Mouse (Mus musculus): ENCODE data around the gene Mrps18a. TPM values are rescaled to one million over a fixed set of nuclear protein-coding genes. Genes with fewer than 3 reads are reported as not detected.

Mrps18a gene
- polyA plus RNA-seq, 1 experiment from 2014 or later = 134 TPM

DNA sequence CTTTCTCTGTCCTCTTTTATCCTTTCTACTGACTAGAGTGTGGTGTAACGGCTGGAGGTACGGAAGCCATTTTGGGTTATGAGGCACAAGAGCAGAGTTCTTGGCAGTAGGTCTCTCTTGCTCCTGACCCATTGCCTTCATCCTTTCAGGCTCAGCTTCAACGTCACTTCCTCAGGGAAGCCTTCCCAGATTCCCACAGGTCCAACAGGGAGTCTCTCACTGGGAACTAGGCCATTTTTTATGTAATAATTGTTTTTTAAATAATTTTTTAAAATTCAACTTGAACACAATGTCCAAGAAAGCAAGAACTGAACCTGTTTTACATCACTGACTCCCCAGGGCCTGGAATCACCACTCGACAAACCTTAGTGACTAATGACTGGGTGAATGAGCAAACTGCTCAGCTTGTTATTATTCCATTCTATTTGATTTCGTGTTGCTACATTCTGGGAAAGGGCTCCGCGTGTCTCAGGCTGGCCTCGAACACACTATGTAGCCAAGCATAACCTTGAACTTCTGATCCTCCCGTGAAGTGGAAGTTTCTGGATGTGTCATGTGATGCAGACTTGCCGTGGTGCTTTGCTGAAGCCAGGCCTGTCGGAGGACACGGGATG is 32.8 kb upstream of the Mrps18a start:
- no peak overlapping the region for H3K4me3 ChIP-seq (replicated peaks)
- no peak for ATAC-seq (ENCODE audit: insufficient number of reproducible peaks, low FRiP score, low TSS enrichment, low read depth)
- H3K36me3 ChIP-seq = no peaks in the 10 kb centered on the region
- no peaks in the 10 kb centered on the region for H3K27me3 ChIP-seq
- 89% methylated on average over 12 of the region's 12 CpGs for WGBS
- peaks cover 31% of the 10 kb centered on the region for H3K4me1 ChIP-seq
- no peak overlapping the region for H3K27ac ChIP-seq (replicated peaks)
- no peaks in the 10 kb centered on the region for H3K9me3 ChIP-seq (replicated peaks)
- no peak overlapping the region for H3K9ac ChIP-seq
- no peak overlapping the region for H3K4me2 ChIP-seq (replicated peaks)

- no peaks in the 10 kb centered on the region for H3K27me3 ChIP-seq
- 78% methylated on average over 2 of the region's 2 CpGs for WGBS
- H3K4me2 ChIP-seq (replicated peaks) = no peak overlapping the region
- ATAC-seq (ENCODE audit: insufficient number of reproducible peaks, low FRiP score, low TSS enrichment, low read depth) = no peak
- H3K9ac ChIP-seq = no peak overlapping the region
- H3K9me3 ChIP-seq (replicated peaks) = no peaks in the 10 kb centered on the region
- H3K36me3 ChIP-seq = no peaks in the 10 kb centered on the region
- H3K4me3 ChIP-seq (replicated peaks) = no peak overlapping the region
- no peak overlapping the region for H3K27ac ChIP-seq (replicated peaks)
- peaks cover 29% of the 10 kb centered on the region for H3K4me1 ChIP-seq
Measured at GRCm38 (mm10) chr17:46079037-46079436, 31.7 kb upstream of the Mrps18a start.

GRCm38 (mm10) chr17:46080388-46080787 is 30.4 kb upstream of the Mrps18a start:
- ATAC-seq (ENCODE audit: insufficient number of reproducible peaks, low FRiP score, low TSS enrichment, low read depth) = no peak
- Histone ChIP-seq H3K9me3 (replicated peaks) (no peaks in the 10 kb centered on the region), H3K4me1 (peaks cover 30% of the 10 kb centered on the region), H3K4me3 (replicated peaks) (no peak overlapping the region), H3K4me2 (replicated peaks) (no peak overlapping the region), H3K36me3 (no peaks in the 10 kb centered on the region), H3K9ac (no peak overlapping the region), H3K27me3 (no peaks in the 10 kb centered on the region), H3K27ac (replicated peaks) (no peak overlapping the region)
- WGBS = 60% methylated on average over 7 of the region's 7 CpGs

DNA sequence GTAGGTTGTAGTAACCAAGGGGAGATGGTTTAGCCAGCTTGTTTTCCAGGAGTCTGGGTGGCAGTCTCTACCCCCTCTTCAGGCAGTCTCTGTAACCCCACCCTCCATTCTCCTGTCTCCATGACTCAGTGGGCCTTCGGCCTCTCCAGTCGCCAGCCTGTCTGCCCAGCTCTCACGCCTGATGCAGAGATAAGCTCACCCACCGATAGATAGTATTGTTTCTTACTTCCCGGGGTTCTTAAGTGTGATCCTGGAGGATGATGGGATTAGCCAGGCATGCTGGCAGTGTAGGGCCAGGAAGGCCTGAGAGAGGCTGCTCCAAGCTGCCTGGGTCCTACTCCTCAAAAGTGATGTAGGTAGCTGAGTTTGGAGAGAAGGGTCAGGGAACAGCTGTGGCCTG is 29.7 kb upstream of the Mrps18a start:
- Histone ChIP-seq H3K4me2 (replicated peaks) (no peak overlapping the region), H3K36me3 (no peaks in the 10 kb centered on the region), H3K9ac (no peak overlapping the region), H3K4me3 (replicated peaks) (no peak overlapping the region), H3K4me1 (peaks cover 36% of the 10 kb centered on the region), H3K9me3 (replicated peaks) (no peaks in the 10 kb centered on the region), H3K27me3 (no peaks in the 10 kb centered on the region), H3K27ac (replicated peaks) (no peak overlapping the region)
- 60% methylated on average over 5 of the region's 5 CpGs for WGBS
- ATAC-seq (ENCODE audit: insufficient number of reproducible peaks, low FRiP score, low TSS enrichment, low read depth) = no peak

- Histone ChIP-seq H3K9me3 (replicated peaks) (no peaks in the 10 kb centered on the region), H3K4me3 (replicated peaks) (no peak overlapping the region), H3K36me3 (no peaks in the 10 kb centered on the region), H3K27ac (replicated peaks) (no peak overlapping the region), H3K27me3 (no peaks in the 10 kb centered on the region), H3K4me1 (peaks cover 42% of the 10 kb centered on the region), H3K4me2 (replicated peaks) (no peak overlapping the region), H3K9ac (no peak overlapping the region)
- 43% methylated on average over 7 of the region's 7 CpGs for WGBS
- no peak for ATAC-seq (ENCODE audit: insufficient number of reproducible peaks, low FRiP score, low TSS enrichment, low read depth)
Measured at GRCm38 (mm10) chr17:46081657-46082056, 29.1 kb upstream of the Mrps18a start.

DNA sequence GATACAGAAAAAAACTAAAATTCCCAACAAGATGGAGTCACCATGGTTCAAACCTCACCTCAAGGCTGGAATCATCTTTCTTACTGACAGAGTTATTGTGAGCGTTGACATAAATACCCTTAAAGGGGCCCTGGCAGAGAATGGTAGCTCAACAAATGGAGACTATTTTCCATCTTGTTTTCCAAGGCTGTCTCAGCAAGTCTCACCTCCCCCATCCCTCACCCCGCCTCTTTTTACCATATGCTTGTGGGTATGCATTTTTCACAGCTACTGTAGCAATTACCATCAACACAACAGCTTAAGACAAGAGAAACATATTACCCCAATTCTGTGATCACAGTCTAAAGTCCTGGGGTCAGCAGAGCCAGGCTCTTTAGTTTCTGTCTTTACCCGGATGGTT is 27.4 kb upstream of the Mrps18a start:
- 61% methylated on average over 3 of the region's 3 CpGs for WGBS
- no peaks in the 10 kb centered on the region for H3K36me3 ChIP-seq
- peak overlapping the region; percentile 76 for H3K27ac ChIP-seq (replicated peaks)
- no peaks in the 10 kb centered on the region for H3K27me3 ChIP-seq
- H3K4me2 ChIP-seq (replicated peaks) = peak overlapping the region; percentile 43; the same call in 1 of the 2 replicates
- peaks cover 52% of the 10 kb centered on the region for H3K4me1 ChIP-seq
- H3K9ac ChIP-seq = no peak overlapping the region
- no peak overlapping the region for H3K4me3 ChIP-seq (replicated peaks)
- H3K9me3 ChIP-seq (replicated peaks) = no peaks in the 10 kb centered on the region
- ATAC-seq (ENCODE audit: insufficient number of reproducible peaks, low FRiP score, low TSS enrichment, low read depth) = no peak

DNA sequence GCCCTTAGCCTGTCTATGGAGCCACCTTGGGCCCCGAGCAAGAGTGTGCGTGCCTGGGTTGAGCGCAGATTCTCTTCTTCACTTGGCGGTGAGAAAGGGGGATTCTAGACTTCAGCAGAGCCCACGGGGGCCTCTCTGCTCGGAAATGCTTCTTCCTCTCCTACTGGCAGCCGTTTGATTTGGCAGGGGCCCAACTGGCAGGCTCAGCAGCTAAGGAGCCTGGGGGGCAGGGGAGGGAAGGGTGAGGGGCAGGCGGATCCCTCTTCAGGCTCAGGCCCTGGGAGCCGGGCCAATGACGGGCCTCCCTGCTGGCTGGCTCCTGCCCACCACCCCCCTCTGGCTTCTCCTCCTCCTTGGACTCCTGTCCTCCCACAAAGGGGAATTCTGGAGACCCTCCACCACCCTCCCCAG is 26.7 kb upstream of the Mrps18a start:
- Histone ChIP-seq H3K36me3 (no peaks in the 10 kb centered on the region), H3K9ac (no peak overlapping the region), H3K4me3 (replicated peaks) (peak overlapping the region; percentile 10), H3K4me1 (peaks cover 52% of the 10 kb centered on the region), H3K27me3 (no peaks in the 10 kb centered on the region), H3K27ac (replicated peaks) (peak overlapping the region; percentile 76), H3K9me3 (replicated peaks) (no peaks in the 10 kb centered on the region), H3K4me2 (replicated peaks) (peak overlapping the region; percentile 43)
- ATAC-seq (ENCODE audit: insufficient number of reproducible peaks, low FRiP score, low TSS enrichment, low read depth) = peak; percentile 87
- WGBS = under 1% methylated on average over 10 of the region's 10 CpGs

DNA sequence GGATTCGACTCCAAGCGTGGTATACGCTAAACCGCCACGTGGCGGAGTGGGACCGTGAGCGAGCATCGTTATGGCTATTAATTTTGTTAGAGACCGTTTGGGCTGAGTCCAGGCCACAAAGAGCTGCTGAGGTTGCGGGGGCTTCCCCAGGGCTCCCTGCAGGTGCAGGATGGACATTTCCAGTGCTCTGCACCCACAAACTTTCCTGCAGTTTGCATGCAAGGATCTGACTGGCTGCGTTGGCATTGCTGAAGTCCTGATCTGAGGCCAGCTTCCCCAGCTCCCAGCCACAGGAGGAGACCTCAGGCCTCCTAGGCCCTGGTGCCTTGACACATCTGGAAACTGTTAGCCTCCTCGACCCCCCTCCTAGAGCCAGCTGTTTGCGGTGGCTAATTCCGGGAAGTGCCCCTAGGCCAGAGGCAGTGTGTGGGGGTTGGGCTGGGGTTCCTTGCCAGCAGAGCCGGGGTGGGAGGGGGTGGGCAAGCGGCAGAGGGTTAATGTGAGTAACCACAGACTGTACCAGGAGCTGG is 24.4 kb upstream of the Mrps18a start:
- 12% methylated on average over 17 of the region's 17 CpGs for WGBS
- no peaks in the 10 kb centered on the region for H3K9me3 ChIP-seq (replicated peaks)
- ATAC-seq (ENCODE audit: insufficient number of reproducible peaks, low FRiP score, low TSS enrichment, low read depth) = peak; percentile 40
- no peak overlapping the region for H3K4me3 ChIP-seq (replicated peaks)
- peaks cover 48% of the 10 kb centered on the region for H3K4me1 ChIP-seq
- no peak overlapping the region; the same call in 1 of the 2 replicates for H3K4me2 ChIP-seq (replicated peaks)
- H3K9ac ChIP-seq = no peak overlapping the region
- H3K27me3 ChIP-seq = no peaks in the 10 kb centered on the region
- H3K36me3 ChIP-seq = no peaks in the 10 kb centered on the region
- peak overlapping the region; percentile 52 for H3K27ac ChIP-seq (replicated peaks)

DNA sequence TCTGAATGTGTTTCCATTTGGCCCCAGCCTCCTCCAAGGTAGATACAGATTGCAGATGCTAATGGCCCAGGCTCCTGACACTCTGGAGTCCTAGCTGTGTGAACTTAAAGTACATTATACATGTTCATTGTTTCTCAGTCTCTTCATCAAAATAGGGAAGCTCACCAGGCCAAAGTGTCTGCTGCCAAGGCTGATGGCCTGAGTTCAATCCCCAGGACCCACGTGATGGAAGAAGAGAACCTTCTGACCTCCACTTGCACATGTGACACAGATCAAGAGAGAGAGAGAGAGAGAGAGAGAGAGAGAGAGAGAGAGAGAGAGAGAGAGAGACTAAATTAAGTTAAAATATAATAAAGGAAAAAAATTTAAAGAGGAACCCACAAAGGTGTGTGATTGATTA is 19.4 kb upstream of the Mrps18a start:
- H3K4me2 ChIP-seq (replicated peaks) = no peak overlapping the region
- H3K27me3 ChIP-seq = no peaks in the 10 kb centered on the region
- ATAC-seq (ENCODE audit: insufficient number of reproducible peaks, low FRiP score, low TSS enrichment, low read depth) = no peak
- H3K36me3 ChIP-seq = no peaks in the 10 kb centered on the region
- H3K4me3 ChIP-seq (replicated peaks) = no peak overlapping the region
- no peak overlapping the region for H3K9ac ChIP-seq
- 52% methylated on average over 1 of the region's 1 CpGs for WGBS
- H3K4me1 ChIP-seq = peaks cover 16% of the 10 kb centered on the region
- no peaks in the 10 kb centered on the region for H3K9me3 ChIP-seq (replicated peaks)
- no peak overlapping the region for H3K27ac ChIP-seq (replicated peaks)

GRCm38 (mm10) chr17:46091899-46092298 is 18.9 kb upstream of the Mrps18a start:
- ATAC-seq (ENCODE audit: insufficient number of reproducible peaks, low FRiP score, low TSS enrichment, low read depth) = no peak
- H3K27ac ChIP-seq (replicated peaks) = no peak overlapping the region
- no peak overlapping the region for H3K4me3 ChIP-seq (replicated peaks)
- 62% methylated on average over 14 of the region's 14 CpGs for WGBS
- no peak overlapping the region for H3K9ac ChIP-seq
- H3K4me2 ChIP-seq (replicated peaks) = no peak overlapping the region
- H3K27me3 ChIP-seq = no peaks in the 10 kb centered on the region
- H3K4me1 ChIP-seq = peaks cover 11% of the 10 kb centered on the region
- H3K9me3 ChIP-seq (replicated peaks) = no peaks in the 10 kb centered on the region
- H3K36me3 ChIP-seq = no peaks in the 10 kb centered on the region

DNA sequence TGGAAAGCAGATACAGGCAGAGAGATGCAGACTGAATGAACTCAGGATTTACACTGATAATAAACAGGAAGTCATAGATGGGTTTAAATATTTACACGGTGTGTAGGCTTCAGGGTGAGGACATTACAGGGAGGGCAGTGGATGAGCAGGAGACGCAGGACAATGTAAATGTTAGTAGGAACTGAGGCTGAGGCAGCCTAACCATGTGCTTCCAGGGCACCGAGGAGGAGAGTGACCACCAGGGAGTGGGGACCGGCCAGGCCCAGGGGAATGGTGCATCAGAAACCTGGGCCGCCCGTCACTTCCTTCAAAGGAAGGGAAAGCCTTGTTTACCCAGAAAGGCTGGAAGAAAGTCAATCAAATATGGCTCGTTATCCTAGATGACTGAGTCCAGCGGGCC is 12.3 kb upstream of the Mrps18a start:
- Histone ChIP-seq H3K4me3 (replicated peaks) (no peak overlapping the region), H3K36me3 (no peaks in the 10 kb centered on the region), H3K4me1 (peaks cover 11% of the 10 kb centered on the region), H3K27ac (replicated peaks) (no peak overlapping the region), H3K9ac (no peak overlapping the region), H3K27me3 (no peaks in the 10 kb centered on the region), H3K9me3 (replicated peaks) (no peaks in the 10 kb centered on the region), H3K4me2 (replicated peaks) (no peak overlapping the region)
- WGBS = 60% methylated on average over 8 of the region's 8 CpGs
- no peak for ATAC-seq (ENCODE audit: insufficient number of reproducible peaks, low FRiP score, low TSS enrichment, low read depth)

- Histone ChIP-seq H3K27ac (replicated peaks) (no peak overlapping the region), H3K9ac (no peak overlapping the region), H3K9me3 (replicated peaks) (no peaks in the 10 kb centered on the region), H3K4me3 (replicated peaks) (no peak overlapping the region), H3K27me3 (no peaks in the 10 kb centered on the region), H3K4me2 (replicated peaks) (no peak overlapping the region), H3K36me3 (no peaks in the 10 kb centered on the region), H3K4me1 (peaks cover 20% of the 10 kb centered on the region)
- 43% methylated on average over 9 of the region's 9 CpGs for WGBS
- no peak for ATAC-seq (ENCODE audit: insufficient number of reproducible peaks, low FRiP score, low TSS enrichment, low read depth)
Measured at GRCm38 (mm10) chr17:46101906-46102305, 8.9 kb upstream of the Mrps18a start.

Data from embryonic facial prominence, embryonic 15.5 days (tissue).